Comparison of ENCODE assay signal across 8 mouse cellular contexts in the genomic region with DNA sequence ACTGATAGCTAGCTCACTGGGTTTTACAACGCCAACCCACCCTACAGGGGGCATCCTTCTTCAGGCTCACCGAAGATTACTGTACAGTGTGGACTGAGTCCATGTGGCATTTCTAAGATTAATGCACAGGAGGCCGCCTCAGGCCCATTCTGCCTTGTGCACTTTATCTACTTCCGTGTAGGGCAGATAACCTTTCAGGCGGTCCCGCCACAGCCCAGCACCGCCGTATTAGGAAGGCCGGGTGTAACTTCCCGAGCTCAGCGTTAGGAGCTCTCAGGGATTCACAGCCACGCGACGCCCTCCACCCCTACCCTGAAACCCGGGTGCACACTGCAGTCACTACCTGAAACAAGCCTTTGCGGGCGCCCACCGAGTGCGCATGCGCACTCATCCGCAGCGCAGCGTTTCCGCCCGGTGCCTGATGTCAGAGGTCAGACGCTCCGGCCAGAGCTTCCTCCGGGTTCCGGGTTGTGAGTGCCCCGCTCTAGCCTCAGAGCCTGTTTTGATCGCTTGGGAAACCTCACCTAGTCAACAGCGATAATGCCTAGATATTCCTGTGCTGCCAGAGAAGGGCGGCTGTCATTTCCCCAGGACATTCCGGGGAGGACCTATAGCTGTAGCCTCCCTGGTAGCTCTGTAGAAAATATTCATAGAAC. TPM values are rescaled to one million over a fixed set of nuclear protein-coding genes. Genes with fewer than 3 reads are reported as not detected.
DNase-seq lines count a peak whose midpoint lies in the region; ATAC-seq lines count a peak whose summit lies in the region.

No protein-coding gene starts in this region.

- H3K36me3 ChIP-seq in hindbrain, embryonic 15.5 days, result no peaks in the 10 kb centered on the region

- ATAC-seq in hindbrain, embryonic 15.5 days (ENCODE audit: low FRiP score, low read depth), result peak; percentile 92

- DNase-seq in R1 (ENCODE audit: low read depth, low spot score), result peak; percentile 91
- DNase-seq in cerebellum, postnatal 4 days (ENCODE audit: low spot score in 2 of 2), result peak; percentile 75 to 87
- peak; percentile 91 for DNase-seq in gastrocnemius, adult 18-20 months (ENCODE audit: low spot score)
- peak; percentile 81 for DNase-seq in left cerebral cortex, adult 11 months (ENCODE audit: low spot score)
- DNase-seq in lung, postnatal 36 days, result peak; percentile 93
- peak; percentile 87 for DNase-seq in retina, embryonic 14.5 days (ENCODE audit: low spot score)
- peak; percentile 91 to 92 for DNase-seq in thymus, postnatal 36 days

- no peaks in the 10 kb centered on the region for H3K9me3 ChIP-seq in hindbrain, embryonic 15.5 days

- peak overlapping the region; percentile 46 for H3K4me3 ChIP-seq in hindbrain, embryonic 15.5 days

- peak overlapping the region; percentile 78 for H3K4me2 ChIP-seq in hindbrain, embryonic 15.5 days

- 3% methylated on average over 34 of the region's 34 CpGs for WGBS in hindbrain, embryonic 15.5 days

- peak overlapping the region; percentile 68 for H3K9ac ChIP-seq in hindbrain, embryonic 15.5 days

- peaks cover 12% of the 10 kb centered on the region for H3K4me1 ChIP-seq in hindbrain, embryonic 15.5 days (replicated peaks)

- peak overlapping the region; percentile 64 for H3K27ac ChIP-seq in hindbrain, embryonic 15.5 days (replicated peaks)

- no peaks in the 10 kb centered on the region for H3K27me3 ChIP-seq in hindbrain, embryonic 15.5 days

RNA-seq across cellular contexts. Expression of gene Ngly1, which starts 6.0 kb away (rescaled TPM):
- 10 to 100 TPM; 41.7 to 47.7 TPM for total RNA-seq in gastrocnemius, adult 18-20 months (2021)
- polyA plus RNA-seq in hindbrain, embryonic 15.5 days (2015; fragmentation: Nextera tagmentation; extraction: Ambion mirVana), result 27.5 and 28.3 TPM in 2 replicates

RNA-seq across cellular contexts. Expression of gene Oxsm, which starts 6.5 kb away (rescaled TPM):
- 10 to 100 TPM; 11.1 to 12.3 TPM for total RNA-seq in gastrocnemius, adult 18-20 months (2021)
- polyA plus RNA-seq in hindbrain, embryonic 15.5 days (2015; fragmentation: Nextera tagmentation; extraction: Ambion mirVana), result 2.3 and 2.4 TPM in 2 replicates

Comparison
In these comparisons a context has a peak if more than half of its experiments do, and no peak if none do; other contexts are left out.
1. Peak in every context shown above with its lines: DNase-seq, ATAC-seq, H3K4me3 ChIP-seq and H3K27ac ChIP-seq.